Mouse (Mus musculus): ENCODE measurements around the gene Dock8.

The Dock8 gene

DNA sequence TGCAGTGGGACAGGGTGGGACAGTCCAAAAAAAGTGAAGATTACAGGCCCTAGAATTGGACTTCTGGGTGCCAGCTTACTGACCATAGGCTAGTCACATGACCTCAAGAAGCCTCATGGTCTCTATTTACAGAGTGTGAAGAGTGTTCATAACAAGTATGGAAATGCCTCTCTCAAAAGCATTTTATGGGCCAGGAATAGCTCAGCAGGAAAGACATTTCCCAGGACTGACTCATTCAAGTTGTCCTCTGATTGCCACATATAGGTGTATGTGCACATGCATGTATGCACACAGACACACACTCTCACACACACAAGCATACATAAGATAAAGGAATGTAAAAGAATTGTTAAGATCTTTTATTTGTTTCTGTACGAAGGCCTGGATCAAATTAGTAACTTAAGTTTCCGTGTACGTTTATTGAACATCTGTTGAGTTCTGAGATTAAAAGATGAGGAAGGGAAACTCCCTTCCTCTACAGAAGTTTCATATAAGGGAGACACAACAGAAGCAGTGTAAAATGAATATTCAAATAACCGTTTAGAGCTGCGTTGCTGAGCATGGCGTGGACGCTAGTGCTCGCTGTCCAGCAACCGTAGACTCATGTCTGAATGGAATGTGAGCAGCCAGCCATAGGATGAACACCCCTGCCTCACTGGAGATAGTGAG is 63.0 kb downstream of the Dock8 start:
- DNase-seq (ENCODE audit: low spot score in 2 of 2) = no peak

DNA sequence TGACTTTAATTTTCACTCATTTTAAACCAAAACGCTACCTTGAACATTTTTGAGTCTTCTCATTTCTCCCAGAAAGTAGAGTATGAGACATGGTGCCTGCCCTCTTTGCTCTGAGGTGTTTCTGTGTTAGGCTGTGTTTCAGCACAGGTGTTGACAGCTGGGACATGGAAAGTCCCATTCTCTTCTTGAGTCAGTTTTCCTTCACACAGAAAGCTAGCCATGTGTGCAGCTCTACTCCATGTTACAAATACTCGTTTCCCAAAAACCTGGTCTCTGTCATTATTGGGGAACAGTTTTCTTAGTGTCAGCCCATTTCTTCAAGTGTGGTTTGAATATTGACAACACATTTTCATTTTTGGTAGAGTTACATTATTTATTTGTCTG is 63.5 kb downstream of the Dock8 start:
- no peak for DNase-seq (ENCODE audit: low spot score in 2 of 2)

DNA sequence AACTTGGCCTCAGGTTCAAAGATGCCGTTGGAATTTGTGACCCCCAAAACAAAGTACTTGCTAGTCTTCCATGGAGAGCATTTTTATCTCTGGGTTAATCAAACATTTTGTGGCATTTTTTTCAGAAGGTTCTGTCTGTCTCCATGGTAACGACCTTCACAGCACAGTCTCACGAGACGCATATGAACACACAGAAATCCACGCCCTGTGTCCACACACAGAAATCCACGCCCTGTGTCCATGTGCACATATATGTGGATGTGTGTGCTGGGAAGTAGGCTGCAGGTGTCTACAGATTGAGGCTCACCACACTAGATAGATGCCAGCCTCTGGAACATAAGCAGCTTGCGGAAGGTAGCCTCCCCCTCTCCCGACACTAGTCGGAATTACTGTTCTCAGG is 66.9 kb downstream of the Dock8 start:
- DNase-seq (ENCODE audit: low spot score in 2 of 2) = no peak

DNA sequence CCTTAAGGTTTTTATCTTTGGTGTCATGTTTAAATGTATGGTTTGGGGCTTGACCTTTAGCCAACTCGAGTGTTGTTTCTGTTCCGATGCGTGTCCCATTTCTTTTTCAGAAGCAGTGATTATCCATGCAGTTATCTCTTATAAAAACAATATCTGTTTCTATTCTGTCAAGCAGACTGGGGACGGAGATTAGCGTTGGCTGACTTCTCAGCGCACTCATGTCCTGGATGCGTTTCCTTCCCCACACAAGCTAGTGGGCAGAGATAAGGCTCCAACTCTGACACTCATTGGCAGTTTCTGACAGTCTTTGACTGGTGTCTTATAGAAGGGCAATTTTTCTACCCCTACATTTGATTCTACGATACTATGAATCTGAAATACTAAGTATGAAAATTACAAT is 69.2 kb downstream of the Dock8 start:
- no peak for DNase-seq (ENCODE audit: low spot score in 2 of 2)

DNA sequence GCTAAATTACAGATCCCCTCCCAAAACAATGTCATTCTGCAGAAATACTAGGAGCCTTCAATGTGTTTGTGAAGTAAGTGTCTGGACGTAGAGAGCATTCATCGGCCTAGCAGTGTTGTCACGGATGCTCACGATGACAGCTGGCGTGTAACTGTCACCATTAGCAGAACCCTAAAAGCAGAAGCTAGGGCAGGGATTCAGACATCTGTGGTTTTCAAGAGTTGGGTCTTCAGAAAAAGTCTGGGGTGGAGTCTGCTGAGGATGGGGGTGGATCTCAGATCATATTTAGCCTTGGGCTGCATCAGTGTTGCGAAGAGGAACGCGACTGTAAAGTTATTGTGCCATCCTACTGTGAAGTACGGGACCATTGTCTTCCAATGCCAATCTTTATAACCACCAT is 73.2 kb downstream of the Dock8 start:
- DNase-seq (ENCODE audit: low spot score in 2 of 2) = no peak

DNA sequence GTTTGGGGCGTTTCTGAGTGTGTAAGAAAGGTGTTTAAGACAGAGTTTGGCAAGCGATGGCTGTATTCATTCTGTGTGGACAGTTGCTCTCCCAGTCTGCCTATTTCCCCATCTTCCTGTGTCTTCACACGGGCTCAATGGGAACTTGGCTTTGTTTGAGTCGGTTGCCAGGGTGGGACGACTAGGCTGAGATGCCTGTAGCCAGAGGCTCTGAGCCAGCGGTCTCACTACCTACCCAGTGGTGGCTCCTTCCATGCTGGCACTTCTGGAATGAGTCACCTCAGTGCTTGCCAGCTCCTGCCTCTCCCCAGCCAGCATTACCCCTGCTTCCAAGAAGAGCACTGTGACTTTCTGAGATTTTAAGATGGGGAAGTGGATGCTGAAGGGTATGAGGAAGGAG is 75.4 kb downstream of the Dock8 start:
- DNase-seq (ENCODE audit: low spot score in 2 of 2) = peak in 1 of 2 experiments; percentile 8

DNA sequence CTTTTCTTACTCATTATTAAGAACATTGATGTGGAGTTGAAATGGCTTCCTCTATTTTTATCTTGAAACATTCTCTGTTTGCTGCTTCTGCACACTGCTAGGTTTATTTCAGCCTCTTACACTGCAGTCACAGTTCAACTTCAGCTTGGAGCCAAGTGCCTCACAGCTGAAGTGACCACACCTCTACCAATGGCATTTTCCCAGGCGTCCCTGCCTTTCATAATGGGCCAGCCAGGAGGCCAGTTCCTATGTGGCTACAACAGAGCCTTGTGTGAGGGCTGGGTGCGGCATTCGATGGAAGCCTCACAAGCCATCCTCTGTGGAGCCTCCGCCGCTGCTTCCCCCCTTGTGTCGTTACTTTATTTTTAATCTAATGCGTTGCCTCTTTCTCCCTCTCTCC is 78.3 kb downstream of the Dock8 start:
- no peak for DNase-seq (ENCODE audit: low spot score in 2 of 2)

DNA sequence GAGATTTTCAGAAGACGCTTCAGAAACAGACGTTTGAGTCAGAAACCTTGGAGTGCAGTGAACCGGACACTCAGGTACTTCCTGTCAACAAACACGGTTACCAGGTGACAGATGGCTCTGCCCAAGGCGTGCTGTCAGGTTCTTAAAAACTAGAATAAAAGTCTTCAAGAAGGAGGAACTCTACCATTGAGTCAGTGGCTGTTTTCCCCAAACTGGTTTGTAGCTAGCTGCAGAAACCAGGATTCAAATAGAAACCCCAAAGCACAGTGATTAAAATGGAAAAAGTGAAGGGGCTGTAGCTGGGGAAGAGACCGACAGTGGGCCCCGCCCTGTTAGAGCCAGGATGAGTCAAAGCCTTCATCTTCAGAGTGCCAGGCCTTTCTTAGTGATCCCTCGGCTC is 78.8 kb downstream of the Dock8 start:
- DNase-seq (ENCODE audit: low spot score in 2 of 2) = no peak

DNA sequence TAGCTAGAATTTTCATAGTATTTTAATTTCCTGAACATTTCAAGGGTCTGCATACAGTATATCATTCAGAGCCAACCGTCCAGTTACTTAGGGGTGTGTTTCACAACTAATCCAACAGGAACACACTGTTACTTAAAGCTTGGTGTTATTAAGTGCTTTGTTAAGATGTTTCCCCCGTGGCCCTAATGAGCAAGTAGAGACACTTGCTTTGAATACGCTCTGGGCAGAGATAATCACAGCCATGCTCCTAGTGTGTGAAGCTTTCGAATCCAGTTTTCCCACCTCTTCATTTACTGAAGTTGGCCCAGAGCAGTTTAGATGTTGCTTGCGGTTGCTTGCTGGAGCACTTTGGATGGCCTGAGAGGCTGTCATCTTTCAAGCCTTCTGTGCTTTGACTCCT is 80.8 kb downstream of the Dock8 start:
- no peak for DNase-seq (ENCODE audit: low spot score in 2 of 2)

DNA sequence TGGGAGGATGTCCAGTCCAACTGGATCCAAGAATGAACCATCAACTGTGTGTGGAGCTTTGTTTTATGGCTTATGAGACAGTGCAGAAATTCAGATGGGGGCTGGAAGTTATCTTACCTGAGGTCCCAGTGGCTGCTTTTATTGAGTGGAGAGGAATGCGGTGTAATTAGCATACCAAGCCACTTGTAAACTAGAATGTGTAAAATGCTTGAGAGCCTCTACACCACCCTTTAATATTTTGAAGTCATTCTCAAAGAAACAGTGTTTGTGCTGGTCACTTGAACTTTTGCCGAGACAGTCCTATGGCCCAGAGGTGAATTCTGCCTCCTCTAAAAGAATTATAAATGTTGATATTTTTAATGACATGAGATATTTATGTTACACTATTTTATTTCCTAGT is 83.5 kb downstream of the Dock8 start:
- DNase-seq (ENCODE audit: low spot score in 2 of 2) = no peak

DNA sequence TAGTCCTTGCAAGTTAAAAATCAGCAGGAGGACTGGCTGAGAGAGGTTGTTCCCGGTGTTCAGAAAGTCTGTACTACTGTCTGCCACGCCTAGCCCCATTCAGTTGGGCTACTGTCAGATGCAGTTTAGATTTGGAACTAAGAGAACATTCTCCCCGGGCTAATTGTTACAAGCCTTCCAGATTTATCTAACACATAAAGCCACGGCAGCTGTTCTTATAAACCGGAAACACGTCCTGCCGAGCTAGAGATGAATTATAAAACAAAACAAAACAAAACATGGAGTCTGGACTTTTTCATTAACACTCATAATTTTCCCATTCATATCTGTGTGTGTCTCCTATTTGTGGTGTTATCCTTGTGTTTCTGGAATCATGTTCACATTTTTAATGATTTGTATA is 87.8 kb downstream of the Dock8 start:
- no peak for DNase-seq (ENCODE audit: low spot score in 2 of 2)

DNA sequence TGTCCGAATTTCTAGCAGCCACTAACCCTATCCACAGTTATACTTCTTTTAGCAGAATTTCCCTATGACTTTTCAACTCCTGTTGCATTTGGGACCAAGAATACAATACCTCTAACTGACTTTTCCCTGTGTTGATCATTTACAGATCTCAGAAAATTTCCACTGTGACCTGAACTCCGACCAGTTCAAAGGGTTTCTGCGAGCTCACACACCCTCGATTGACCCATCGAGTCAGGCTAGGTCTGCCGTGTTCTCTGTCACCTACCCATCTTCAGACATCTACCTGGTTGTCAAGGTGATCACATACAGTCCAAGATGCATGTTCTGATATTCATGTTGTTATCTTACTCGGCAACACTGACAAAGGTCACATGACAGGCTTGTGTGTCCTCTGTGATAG is 90.4 kb downstream of the Dock8 start:
- no peak for DNase-seq (ENCODE audit: low spot score in 2 of 2)

DNA sequence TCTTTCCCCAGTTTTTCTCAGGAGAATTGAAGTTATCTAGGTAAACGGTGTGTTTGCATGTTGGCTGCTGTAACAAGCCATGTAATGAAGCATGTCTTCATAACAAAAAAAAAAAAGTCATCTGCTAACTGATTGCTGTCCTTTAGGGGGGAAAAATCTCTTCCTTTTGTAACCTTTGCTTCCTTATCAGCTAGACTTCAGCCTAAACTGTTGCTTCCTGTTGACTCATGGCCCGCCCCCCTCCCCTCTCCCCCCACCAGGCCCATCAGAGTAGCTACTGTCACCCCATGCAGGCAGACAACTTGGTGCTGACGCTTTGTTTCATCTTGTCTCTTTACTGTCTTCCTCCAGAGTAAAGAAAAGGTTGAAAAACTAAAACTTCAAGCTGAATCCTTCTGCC is 95.8 kb downstream of the Dock8 start:
- no peak for DNase-seq (ENCODE audit: low spot score in 2 of 2)

DNA sequence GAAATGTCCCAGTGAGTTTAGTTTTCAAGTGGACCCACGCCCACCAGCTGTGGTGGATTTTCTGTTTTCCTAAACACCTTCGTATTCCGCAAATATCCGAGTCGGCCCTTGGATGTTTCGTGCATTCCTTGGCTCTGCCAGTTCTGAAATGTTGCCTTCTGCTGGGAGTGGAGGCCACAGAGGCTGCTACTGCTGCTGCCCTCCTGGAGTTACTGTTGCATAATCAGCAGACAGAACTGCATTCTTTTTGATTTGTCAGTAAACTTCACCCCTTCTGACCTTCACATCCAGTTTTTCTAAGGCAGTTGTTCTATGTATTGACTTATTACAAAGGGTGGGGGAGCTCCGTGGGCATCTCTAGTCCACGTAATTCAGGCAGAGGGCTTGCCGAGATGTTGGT is 97.0 kb downstream of the Dock8 start:
- DNase-seq (ENCODE audit: low spot score in 2 of 2) = no peak

DNA sequence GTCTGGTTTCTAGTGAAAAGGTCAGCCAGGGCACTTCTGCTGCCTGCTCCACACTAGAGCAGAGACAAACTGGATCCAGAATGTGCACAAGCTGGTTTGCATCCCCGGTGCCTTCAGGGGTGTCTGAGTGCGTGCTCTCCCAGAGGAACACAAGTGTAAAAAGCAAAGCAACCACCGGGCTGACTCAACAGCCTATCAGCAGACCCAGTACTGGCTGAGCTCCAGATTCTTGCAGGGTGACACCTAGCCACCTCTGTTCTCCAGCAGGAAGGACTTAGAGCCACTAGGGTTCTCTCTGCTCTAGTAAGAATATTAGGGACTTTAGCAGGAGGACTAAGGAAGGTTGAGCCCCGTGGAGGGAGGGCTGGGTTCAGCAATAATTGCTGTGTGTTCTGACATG is 97.7 kb downstream of the Dock8 start:
- no peak for DNase-seq (ENCODE audit: low spot score in 2 of 2)

DNA sequence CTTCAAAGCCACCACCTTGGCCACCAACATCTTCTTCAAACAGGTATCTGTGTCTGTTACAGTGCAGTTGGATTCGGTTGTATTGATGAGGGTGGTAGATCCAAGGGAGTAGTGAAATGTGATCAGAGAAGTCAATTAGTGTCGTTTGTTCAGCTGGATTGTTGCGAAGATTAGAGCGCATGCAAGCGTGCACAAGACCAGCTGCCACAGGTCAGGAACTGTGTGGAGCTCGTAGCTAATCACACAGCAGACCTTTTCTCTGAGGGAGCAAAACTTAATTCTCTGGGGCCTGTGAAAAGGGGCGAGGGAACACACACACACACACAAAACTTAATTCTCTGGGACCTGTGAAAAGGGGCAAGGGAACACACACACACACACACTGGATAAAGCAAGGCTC is 98.2 kb downstream of the Dock8 start:
- DNase-seq (ENCODE audit: low spot score in 2 of 2) = no peak

DNA sequence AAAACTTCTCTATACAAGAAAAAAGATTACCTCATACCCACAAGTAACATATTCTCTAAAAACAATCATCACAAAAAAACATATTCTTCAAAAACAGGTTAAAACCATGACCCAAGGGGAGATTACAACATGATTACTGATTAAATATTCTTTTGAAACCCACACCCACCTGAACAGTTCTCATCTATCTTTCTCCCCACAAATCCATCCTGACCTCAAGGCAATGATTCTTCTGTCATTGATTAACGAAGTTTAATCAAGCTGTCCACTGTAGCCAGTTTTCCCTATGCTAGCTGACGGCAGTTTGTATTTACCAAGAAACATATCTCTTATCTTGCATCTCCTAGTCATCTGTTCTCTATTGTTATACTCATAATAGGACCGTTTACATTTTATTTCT is 98.6 kb downstream of the Dock8 start:
- DNase-seq (ENCODE audit: low spot score in 2 of 2) = no peak

DNA sequence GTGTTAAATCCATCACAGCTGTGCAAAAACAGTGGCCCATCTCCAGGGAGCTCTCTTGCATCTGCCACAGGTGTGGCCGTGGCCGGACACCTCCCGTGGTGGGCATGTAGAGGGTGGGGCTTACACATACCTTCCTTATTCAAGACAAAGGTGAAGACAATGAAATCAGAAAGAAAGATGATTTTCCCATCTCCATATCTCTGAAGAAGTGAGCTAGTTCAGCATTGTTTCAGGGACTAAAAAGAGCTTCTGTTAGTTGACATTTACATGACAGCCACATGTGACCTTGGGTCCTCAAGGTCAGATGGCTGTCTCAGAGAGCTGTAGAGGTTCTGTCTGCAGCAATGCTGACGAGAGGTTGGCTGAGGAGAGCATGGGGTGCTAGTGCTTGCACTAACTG is 99.6 kb downstream of the Dock8 start:
- DNase-seq (ENCODE audit: low spot score in 2 of 2) = no peak

DNA sequence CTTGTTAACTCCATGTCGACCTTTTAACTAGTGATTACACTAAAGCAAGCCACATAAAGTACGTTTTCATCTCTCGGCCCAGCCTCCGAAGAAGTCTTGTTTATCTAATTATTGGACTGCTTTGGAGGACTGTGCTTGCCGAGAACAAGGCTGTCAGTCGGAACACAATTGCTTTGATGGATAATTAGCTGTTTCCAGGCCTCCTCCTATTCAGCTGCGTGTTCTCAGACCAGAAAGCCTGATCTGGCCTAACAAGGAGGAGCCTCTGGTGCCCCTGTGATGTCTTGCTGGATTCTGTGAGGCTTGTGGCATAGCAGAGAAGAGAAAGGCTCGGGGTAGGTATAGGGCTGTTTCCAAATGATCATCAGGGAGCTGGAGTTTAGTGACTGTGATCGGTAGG is 106.3 kb downstream of the Dock8 start:
- DNase-seq (ENCODE audit: low spot score in 2 of 2) = no peak

DNA sequence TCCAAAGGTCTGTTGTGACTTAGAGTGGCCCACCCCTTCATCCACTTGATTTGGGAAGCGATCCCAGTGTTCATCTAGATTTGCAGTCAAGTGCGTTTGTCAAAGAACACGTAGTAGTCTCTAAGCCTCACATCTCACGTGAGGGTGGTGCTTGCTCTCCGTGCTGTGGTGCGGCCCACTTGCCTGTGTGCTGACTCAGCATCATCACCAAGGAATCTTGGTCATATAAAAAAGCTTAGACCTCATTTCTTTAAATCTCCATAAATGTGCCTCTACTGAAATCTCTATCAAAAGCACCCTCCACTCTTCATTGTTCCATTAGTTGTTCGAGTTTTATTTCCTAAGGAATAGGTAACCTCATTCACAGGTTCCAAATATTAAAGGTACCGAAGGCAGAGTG is 107.0 kb downstream of the Dock8 start:
- DNase-seq (ENCODE audit: low spot score in 2 of 2) = no peak

DNA sequence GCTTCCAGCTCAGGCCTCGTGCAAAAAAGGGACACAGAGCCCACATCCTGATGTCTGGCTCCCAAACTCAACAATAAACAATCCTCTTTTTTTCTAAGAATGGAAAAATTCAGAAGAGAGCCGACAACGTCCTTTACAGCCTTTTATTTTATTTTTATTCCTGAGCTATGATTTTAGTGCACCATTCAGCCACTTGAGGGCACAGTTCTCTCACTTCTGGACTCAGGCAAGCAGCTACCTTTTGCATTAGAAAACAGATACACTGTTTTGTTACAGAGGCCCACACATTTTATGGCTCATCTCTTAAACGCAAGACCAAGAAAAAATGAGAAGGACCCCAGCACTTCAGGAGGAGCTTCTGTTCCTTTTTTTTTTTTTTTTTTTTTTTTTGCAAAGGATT is 108.1 kb downstream of the Dock8 start:
- no peak for DNase-seq (ENCODE audit: low spot score in 2 of 2)

DNA sequence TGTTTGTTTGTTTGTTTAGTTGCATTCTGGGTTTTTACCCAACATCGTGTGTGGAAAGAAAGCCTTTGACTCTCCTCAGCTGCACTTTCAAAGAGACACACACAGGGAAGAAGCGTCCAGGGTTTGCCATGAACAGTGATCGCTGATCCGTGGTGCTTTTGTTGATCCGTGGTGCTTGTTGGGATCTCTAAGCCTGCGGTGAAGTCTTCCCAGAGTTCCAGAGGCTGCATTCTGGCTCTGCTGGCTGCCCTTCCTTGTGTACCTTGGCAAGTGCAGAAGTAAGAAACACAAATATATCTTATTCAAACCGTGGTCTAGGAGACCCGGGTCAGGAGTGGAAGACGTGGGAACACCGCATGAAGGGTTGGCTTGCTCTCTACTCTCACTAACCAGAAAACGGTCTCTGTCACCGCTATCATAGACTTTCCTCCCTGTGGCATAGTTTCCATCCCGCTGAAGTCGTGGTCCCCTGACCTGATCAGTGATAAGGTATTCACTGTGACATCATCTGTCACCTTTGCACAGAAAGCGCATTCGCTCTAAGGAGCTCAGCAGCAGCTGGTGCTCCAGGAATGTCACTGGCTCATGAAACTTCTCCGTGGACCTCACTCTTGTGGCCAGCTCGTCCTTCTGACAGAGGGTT is 112.4 kb downstream of the Dock8 start:
- no peak for DNase-seq (ENCODE audit: low spot score in 2 of 2)

DNA sequence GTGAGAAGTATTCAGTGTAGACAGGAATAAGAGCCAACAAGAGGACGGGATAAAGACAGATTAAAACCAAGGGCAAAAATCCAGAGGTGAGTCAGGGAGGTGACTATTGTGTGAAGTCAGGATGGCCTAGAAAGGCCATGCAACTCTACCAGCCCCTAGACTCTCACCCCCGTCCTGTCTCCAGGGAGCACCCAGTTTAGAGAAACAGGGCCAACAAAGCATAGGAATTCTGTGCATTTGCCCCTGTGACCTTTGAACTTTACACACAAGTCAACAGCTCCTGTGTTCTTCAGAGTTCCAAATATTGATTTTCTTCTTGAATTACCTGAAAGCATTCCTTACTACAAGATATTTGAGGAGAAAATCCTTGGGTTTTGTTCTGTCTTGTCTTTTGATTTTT is 117.6 kb downstream of the Dock8 start:
- no peak for DNase-seq (ENCODE audit: low spot score in 2 of 2)

DNA sequence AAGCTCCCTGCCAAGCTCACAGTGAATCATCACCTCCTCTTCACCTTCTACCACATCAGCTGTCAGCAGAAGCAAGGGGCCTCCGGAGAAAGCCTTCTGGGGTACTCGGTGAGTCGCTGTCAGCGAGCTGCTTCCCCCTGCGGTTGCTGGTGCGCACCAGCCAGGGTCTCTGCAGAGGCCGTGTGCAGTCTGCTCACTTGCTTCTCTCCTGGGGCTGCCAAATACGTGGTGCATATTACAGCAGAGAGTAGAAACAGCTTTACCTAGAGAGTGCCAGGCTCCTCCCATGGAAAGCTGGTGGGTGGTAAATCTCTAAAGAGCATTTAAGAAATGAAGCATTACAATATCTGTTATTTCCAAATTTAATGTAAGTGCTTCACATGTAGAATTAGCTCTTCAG is 123.1 kb downstream of the Dock8 start:
- peak in 1 of 2 experiments; percentile 13 for DNase-seq (ENCODE audit: low spot score in 2 of 2)
